Mouse (Mus musculus): ENCODE results near the gene Zmynd8.
A peak's percentile ranks its signal among the peaks of the same experiment; 100 is the strongest.

The Zmynd8 gene

DNA sequence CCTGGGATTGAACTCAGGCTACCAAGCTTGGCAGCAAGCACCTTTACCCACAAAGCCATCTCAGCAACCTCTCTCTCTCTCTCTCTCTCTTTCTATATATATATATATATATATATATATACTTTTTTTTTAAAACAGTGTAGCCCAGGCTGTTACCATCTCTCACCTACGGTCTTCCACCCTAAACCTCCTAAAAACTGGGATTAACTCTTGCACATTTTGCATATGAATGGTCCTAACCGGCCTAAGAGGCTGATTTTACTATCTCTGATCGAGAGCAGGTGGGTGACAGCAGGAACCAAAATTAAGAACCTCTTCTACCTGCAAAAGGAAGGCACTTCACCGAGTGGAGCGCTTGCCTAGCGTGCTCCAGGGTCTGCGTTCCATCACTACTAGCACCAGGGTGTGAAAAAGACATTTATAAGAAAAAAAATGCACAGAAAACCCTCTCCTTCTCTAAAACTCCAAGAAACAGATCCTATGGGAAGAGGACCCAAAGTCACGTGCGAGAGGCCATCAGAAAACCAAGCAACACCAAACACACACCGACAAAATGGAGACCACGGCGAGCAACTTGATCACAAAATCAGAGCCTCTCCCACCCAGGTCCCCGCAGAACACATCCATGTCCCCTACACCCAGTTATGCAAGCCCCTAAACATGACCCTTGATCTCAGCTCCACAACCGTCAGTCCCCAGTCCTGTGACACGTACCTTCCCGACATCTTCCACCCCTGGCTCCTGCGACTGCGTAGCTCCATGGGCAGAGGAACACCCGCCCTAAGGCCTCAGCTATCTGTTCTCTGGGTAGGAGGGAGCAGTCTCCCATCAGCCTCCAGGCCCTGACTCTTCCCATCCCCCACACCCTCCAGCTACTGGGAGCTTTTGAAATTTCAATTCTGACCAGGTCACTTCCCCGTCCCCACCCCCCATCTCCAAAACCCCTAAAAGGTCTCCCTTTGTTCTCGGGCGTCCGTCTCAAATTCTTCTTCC, at the start of gene Zmynd8:
TSS of gene Zmynd8 (minus strand) at position 815 of the 993 bp plus-strand sequence.
- no peak for DNase-seq

DNA sequence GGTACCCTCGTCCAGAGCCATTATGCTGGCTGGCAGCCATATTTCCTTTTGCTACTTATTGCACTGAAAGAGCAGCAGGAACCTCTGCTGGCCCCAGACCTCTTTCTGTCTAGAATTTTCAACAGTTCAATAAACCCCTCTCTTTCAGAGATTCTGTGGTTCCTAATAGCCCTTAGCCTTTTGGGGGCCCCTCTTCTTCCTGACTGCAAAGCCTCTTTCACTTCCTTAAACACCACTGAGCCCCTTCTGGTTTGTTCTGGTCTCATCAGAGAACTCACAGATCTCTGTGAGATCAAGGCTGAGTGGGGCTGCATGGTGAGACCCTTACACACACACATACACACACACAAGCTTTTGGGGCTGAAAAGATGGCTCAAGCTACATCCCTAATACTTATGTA, 49.2 kb upstream of the Zmynd8 start:
- no peak for DNase-seq

DNA sequence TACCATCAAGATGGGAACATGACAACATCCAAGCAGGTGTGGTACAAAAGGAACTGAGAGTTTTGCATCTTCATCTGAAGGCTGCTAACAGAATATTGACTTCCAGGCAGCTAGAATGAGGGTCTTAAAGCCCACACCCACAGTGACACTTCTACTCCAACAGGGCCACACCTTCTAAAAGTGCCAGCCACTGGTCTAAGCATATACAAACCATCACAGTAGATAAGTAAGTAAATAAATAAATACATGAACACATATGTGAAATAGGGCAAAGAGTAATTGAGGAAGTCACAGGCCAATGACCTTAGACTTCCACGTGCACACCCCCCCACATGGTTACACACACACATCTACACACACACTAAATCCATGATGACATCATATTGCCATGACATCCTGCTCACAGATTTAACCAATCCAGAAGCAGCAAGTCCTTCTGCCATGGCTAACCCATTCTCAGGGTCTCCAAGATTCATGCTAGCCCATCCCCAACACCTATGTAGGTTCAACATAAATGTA, 47.3 kb upstream of the Zmynd8 start:
- DNase-seq: no peak

DNA sequence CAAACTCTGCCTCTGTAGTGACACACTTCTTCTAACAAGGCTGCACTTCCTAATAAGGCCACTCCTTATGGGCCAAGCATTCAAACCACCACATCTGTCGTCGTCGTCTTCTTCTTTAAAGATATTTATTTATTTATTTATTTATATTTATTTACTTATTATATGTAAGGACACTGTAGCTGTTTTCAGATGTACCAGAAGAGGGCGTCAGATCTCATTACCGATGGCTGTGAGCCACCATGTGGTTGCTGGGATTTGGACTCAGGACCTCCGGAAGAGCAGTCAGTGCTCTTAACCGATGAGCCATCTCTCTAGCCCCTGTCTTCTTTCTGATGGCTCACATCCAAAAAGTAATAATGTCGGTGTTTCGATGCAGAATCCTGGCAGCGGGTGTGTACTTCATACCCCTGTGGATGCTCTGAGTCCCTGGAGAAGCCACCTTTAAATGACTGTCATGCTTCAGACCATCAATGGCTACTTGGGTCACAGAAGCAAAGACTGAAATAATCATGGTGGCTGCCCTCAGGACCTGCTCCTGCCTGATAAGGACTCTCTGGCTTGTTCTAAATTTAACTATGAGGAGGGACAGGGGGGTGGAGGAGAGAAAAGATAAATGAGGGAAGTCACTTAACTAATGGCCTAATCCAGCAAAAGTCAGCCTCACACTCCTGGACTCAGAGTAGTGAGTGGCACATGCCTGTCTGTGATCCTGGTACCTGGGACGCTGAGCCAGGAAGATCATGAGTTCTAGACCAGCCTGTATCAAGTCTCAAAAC, 45.9 kb upstream of the Zmynd8 start:
- no peak for DNase-seq

DNA sequence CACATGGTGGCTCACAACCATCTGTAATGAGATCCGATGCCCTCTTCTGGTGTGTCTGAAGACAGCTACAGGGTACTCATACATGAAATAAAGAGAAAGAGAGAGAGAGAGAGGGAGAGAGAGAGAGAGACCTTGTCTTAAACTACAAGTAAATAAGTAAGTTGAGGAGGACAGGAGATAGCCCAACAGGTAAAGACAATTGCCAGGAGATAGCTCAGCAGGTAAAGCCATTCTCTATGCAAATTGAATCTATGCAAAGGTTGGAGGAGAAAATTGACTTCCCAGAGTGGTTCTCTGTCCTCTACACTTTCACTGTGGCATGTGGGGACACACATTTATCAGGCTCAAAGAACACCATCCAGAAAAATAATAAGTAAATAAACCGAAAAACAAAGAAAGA, 44.3 kb upstream of the Zmynd8 start:
- no peak for DNase-seq

DNA sequence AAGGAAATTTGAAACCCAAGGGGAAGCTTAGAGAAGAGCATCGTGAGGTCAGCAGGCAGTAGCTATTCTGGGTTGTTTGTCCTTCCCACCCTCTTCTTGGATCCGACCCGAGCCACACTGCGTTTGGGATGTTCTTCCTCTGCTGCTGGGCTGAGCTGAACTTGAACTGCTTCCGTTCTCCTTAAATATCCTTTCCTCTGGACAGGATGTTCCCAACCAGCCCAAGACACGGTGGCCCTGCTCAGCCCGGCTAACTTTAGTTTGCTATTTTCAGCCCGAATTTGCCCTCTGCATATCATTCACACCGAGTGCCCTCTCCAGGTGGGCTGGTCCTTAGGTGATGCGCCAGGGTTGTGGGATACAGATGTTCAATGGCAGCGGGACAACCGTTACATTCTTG, 37.3 kb upstream of the Zmynd8 start:
- peak; percentile 55 for DNase-seq

DNA sequence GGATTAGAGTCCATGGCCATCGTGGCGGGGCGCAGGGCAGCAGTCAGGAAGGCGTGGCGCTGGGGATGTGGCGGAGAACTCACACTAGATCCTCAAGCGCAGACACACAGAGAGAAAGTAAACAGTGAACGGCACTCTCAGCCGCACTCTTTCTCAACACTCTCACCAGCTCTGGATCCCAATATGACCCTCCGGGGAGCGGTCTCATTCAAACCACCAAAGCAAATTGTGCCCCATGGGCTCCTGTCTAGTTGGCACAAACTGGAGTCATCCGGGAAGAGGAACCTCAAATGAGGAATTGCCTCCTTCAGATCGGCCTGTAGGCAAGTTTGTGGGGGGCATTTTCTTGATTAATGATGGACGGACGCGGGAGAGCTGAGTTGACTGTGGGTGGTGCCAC, 28.9 kb upstream of the Zmynd8 start:
- DNase-seq: no peak

DNA sequence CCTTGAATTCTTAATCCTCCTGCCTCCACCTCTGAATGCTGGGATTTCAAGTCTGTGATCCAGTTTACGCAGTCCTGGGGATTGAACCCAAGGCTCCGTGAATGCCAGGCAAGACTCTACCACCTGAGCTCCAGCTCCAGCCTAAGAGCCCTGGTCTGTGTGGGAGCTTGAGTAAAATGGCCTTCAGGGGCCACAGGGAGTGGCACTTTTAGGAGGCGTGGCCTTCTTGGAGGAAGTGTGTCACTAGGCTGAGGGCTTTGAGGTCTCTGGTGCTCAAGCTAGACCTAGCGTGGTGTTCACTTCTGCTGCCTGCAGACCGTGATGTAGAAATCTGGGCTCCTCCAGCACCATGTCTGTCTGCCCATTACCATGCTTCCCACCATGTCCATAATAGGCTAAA, 27.4 kb upstream of the Zmynd8 start:
- DNase-seq: no peak

DNA sequence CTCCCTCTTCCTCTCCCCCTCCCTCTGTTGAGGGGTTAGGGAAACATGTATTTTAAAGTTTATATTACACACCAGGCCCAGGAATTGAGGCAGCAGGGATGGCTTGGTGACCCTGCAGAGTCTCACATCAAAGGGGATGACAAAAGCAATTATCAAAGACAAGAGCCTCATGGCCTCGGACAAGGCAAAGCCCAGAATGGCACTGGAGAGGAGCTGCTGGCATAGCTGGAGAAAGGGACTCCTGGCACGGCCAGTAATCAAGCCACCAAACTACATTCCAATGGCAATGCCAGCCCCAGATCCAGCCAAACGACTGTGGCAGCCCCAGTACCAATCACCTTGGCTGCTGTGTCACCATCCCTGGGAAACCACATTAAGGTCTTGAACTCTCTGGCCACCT, 26.3 kb upstream of the Zmynd8 start:
- DNase-seq: no peak

DNA sequence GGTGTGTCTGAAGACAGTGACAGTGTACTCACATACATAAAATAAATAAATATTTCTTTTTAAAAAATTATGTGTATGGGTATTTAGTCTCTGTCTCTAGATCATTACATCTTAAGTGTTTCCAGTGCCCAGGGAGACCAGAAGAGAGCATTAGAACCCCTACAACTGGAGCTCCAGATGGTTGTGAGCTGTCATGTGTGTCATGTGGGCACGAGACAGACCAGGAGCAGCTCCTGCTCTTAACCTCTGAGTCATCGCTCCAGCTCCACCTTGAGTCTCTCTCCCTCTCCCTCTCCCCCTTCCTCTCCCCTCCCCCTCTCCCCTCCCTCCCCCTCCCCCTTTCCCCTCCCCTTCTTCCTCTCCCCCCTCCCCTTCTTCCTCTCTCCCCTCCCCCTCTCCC, 25.9 kb upstream of the Zmynd8 start:
- DNase-seq: no peak

DNA sequence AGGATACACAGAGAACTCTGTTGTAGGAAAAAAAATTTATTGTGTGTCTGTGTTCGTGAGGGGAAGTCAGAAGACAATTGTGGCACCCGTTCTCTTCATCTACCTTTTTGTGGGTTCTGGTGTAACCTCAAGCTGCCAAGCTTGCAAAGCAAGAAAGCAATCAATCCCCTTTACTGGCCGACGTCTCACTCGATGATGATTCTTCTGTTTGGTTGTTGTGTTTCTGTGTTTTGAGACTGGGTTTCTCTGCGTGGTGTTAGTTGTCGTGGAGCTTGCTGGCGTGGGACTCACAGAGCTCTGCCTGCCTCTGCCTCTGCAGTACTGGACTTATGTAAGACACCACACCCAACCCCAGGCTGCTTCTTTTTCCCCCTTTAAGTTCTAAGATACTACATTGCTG, 24.9 kb upstream of the Zmynd8 start:
- DNase-seq: no peak

DNA sequence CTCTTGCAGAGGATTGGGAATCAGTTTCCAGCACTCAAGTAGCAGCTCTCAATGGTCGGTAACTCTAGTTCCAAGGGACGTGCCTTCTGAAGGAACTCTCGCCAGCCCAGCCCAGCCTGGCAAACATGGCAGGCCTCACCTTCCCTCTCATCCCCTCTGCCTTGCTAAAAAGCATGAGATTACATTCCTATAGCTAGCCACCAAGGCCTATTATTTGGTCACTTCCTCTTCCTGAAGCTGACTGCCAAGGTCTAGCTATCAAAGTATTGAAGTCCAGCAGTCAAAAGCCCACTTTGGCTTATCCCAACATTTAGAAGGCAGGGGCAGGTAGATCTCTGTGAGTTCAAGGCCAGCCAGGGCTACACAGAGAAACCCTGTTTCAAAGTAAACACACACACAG, 24.2 kb upstream of the Zmynd8 start:
- no peak for DNase-seq

DNA sequence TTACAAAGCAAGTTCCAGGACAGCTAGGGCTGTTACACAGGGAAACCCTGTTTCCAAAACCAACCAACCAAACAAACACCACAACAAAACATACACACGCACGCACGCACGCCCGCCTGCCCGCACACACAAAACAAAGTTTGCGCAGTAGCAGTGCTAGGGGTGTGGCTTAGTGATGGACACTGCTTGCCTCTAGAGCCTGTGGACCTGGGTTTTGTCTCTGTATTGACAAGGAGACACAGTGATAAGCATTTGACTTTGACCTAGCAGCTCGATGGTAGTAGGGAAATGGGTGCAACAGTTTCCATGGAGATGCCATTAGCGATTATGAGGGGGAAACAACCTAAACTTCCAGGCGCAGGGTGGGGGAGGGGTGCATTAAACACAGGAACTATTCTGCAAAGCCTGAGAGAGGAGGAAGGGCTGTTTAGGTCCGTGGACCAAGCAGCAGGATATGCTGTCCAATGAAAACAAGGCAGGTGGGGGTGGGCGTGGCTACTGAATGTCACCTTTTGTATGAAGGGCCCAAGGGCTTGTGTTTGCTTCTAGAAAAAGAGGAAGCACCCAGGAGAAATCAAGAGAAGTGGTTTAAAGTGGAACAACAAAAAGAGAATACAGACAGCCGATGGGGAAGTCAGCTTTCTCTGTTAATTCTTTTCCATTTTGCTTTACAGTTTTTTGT, 23.4 kb upstream of the Zmynd8 start:
- DNase-seq: peak; percentile 42

DNA sequence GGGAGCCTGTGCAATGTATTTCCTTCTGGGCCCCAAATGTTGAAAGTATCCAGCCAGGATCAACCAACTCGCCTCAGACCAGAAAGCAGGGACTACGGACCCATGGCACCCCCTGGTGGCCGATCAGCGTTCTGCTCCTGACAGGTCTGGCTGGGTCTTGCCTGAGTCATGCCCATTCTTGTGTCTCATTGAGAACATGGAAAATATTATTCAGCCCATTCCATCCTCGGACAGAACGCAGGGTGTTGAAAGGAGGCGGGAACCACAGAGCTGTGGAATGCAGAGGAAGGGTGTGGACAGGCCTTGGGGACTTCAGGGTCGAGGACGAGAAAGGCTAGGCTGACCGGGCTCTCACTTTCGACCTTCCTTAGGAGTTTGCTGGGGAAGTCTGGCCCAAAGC, 15.5 kb upstream of the Zmynd8 start:
- peak; percentile 96 for DNase-seq

DNA sequence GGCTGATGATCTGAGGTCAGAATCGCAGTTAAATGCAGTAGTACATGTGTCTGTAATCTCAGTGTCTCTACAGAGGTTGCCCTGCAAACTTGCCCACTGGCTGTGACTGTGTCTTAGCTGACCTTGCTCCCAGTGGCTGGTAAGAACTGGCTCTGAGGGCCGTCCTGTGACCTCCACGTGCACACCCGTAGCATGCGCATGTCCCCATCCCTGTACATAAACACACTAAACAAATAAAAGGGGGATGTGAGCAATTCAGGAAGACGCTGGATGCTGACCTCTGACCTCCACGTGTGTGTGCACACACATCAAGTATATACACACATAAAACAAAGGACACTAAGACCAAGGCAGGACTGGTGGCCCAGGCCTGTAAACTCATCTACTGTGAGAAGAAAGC, 14.3 kb upstream of the Zmynd8 start:
- DNase-seq: no peak

DNA sequence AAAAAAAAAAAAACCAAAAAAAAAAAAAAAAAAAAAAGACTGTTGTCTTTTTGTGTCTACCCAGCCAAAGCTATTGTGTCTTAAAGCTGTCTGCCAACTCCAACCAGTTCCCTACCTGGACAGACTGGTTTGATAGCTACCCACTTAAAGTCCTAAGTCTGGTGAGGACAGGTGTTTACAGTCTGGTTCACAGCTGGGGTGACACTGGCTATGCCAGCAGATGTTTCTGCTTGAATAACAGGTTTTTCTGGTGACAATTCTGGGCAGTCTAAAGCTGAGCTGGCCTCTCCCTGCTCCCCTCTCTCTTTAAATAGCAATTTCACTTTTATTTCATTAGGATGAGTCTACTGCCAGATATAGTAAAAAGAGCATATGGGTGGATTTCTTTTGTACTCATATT, 10.9 kb upstream of the Zmynd8 start:
- DNase-seq: peak; percentile 30

DNA sequence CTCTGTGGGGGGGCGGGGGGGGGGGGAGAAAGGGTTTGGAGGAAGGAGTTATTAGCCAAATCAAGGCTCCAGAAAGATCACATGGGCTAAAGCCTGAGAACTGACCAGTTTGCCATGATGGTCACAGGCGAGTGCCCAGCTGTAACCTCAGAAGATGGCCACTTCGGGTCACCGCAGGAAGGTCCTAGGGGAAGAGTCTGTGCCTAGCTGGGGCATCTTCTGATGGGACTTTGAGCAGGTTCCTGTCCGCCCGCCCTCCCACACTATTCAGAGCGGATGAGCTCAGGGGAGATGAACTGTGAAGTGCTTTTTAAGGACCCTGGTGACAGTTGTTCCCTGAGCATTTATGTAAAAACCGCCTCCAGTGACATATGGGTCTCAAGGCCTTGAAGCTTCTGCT, 8.4 kb upstream of the Zmynd8 start:
- DNase-seq: no peak

DNA sequence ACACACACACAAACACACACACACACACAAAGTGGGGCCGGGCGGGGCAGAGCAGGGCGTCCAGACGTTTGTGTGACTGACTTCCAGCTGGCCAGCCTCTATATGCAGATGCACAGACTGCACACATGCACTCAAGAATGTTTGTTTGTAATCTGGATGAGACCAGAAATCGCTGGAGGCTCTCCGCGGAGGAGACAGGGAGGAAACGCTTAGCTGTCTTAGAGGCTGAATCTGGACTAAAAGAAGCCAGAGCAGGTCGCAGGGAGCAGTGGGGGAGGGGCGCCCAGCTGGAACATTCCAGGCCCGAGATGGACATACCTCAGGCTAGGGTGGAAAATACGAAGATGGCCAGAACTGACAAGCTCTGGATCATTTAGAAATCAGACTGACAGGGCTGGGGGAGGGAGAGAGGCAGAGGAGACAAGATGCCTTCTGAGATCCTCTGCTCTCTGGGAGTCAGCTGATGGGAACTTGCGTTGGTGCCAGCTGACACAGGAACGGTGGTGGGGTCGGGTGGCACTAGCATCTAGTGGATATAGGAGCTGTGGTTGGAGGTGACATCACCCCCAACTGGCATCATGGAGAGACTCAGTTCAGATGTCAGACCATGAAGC, 7.6 kb upstream of the Zmynd8 start:
- DNase-seq: peak; percentile 63

DNA sequence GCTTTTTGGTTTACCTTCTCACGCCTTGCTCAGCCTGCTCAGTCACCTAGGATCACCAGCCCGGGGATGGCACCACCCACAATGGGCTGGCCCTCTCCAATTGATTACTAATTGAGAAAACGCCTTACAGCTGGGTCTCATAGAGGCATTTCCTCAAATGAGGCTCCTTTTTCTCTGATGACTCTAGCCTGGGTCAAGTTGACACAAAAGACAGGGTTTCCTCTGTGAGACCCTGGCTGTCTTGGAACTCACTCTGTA, 2.2 kb upstream of the Zmynd8 start:
- DNase-seq: no peak

DNA sequence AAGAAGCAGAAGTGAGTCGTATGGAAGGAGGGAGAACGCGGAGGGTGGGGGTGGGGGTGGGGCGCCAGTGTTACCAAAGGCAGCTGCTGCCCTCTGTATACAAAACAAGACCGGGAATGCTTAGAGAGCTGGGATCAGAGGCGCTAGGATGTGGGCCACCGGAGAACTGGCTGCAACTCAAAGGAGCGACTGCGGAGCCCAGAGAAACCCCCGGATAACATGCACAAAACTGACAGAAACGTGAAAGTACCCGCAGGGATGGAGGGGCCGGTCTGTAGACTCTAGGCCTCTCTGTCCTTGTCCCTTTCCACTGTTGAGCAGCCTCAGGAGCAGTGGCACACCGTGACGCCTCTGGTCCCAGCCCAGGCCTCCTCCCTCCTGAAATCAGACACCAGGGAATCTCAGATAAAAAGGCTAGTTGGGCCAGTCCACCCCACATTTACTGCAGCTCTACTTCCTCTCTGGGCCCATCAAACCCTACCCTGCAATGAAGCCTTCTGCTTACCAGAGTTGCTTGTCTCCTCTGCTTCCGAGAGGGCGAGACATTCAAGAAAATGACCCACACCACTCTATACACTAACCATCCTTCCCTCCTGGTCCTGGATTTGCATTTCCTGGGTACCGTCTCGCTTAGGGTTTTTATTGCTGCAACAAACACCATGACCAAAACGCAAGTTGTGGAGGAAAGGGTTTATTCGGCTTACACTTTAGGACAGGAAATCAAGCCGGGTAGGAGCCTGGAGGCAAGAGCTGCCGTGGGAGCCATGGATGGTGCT, 1.7 kb upstream of the Zmynd8 start:
- no peak for DNase-seq

DNA sequence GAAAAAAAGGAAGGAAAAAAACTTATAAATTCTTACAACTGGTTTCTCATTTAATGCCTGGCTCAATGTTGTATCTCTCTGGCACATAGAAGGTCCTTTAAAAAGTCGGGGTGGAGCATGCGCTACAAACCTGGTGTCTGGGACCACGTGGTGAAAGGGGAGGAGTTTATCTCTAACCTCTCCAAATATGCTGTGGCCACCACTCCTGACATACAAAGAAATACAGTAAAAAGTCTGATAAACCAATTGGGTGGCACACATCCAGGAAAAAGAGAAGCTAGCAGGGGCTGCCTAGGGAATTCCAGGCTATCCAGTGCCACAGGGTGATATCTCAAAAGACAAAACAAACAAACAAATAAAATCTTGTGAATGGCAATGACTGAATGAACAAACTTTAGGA, 1.1 kb upstream of the Zmynd8 start:
- no peak for DNase-seq

DNA sequence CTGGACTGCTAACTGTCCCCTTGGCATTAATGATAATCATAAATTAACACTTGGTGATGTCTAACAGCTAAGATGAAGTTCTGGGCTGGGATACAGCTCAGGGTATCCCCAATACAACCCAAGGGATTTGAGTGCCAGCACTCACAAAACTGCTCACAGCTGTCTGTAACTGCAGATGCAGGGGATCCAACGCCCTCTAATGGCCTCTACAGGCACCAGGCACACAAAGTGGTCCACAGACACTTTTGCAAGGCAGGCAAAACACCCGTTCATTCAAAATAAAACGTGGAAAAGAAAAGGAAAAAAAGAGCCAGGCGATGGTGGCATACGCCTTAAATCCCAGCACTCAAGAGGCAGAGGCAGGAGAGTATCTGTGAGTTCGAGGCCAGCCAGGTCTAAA, 658 bp upstream of the Zmynd8 start:
- DNase-seq: no peak

Measured in lung, postnatal 14 days (tissue).